Mouse (Mus musculus): Measurements from ENCODE around the gene Ankrd45. TPM values are rescaled to one million over a fixed set of nuclear protein-coding genes. Genes with fewer than 3 reads are reported as not detected.

The Ankrd45 gene
- total and polyA plus RNA-seq, 3 experiments = 0.23 TPM; not detected in 2

GRCm38 (mm10) chr1:161199856-161200255 is 57.4 kb downstream of the Ankrd45 start:
- no peak for DNase-seq (ENCODE audit: extremely low read depth)
- Histone ChIP-seq H3K4me3 (replicated peaks in 1 of 3; ENCODE audit: low read depth in 2 of 3, low read length in 2 of 3, poor library complexity in 1 of 3) (no peak overlapping the region), H3K36me3 (replicated peaks in 1 of 2; ENCODE audit: control insufficient read depth in 1 of 2, insufficient read depth in 1 of 2, low read length in 1 of 2) (no peaks in the 10 kb centered on the region), H3K9ac (ENCODE audit: insufficient read depth, low read depth) (no peak overlapping the region), H3K27ac (ENCODE audit: insufficient read depth, low read depth) (no peak overlapping the region), H3K4me2 (ENCODE audit: insufficient read depth, low read depth, poor library complexity, severe bottlenecking) (no peak overlapping the region), H3K79me2 (replicated peaks; ENCODE audit: control insufficient read depth, extremely low read depth, insufficient read depth, poor library complexity, severe bottlenecking) (no peaks in the 10 kb centered on the region), H3K27me3 (replicated peaks) (no peaks in the 10 kb centered on the region), H3K9me3 (replicated peaks; ENCODE audit: low read length) (no peaks in the 10 kb centered on the region), H3K4me1 (ENCODE audit: control insufficient read depth in 1 of 2, insufficient read depth in 2 of 2) (peaks cover 2 to 11% of the 10 kb centered on the region in 2 experiments; a peak in 2 of 4 replicates)
- TF ChIP-seq E2F4 (IDR thresholded peaks at IDR 0.05; ENCODE audit: insufficient replicate concordance, low read depth, low read length) (no peak), NELFE (IDR thresholded peaks at IDR 0.05; ENCODE audit: low read depth, low read length) (no peak), MAX (IDR thresholded peaks at IDR 0.05; ENCODE audit: low read length) (no peak), RAD21 (IDR thresholded peaks at IDR 0.05; ENCODE audit: low read depth, low read length) (no peak), GABPA (IDR thresholded peaks at IDR 0.05; ENCODE audit: insufficient replicate concordance, low read depth, low read length) (no peak), POLR2A (IDR thresholded peaks at IDR 0.05; ENCODE audit: low read depth, low read length) (no peak), ZC3H11A (IDR thresholded peaks at IDR 0.05; ENCODE audit: low read depth, low read length) (no peak)
- dilution Hi-C loops (cut with MboI; ENCODE audit: extremely low pct_ligation_motif_present, extremely low pct_unique_long_range_greater_than_20kb, low sequenced_read_pairs) (no loop called here), in situ Hi-C loops (cut with MboI; ENCODE audit: low pct_ligation_motif_present, low pct_unique_long_range_greater_than_20kb, low sequenced_read_pairs) (loop anchor here (25.0 kb wide), 2 partner anchors 263 to 338 kb away; no protein-coding TSS in a partner anchor)

GRCm38 (mm10) chr1:161214465-161214864 is 72.0 kb downstream of the Ankrd45 start:
- Histone ChIP-seq H3K4me1 (ENCODE audit: control insufficient read depth in 1 of 2, insufficient read depth in 2 of 2) (no peaks in the 10 kb centered on the region), H3K9ac (ENCODE audit: insufficient read depth, low read depth) (no peak overlapping the region), H3K27me3 (replicated peaks) (no peaks in the 10 kb centered on the region), H3K27ac (ENCODE audit: insufficient read depth, low read depth) (no peak overlapping the region), H3K4me2 (ENCODE audit: insufficient read depth, low read depth, poor library complexity, severe bottlenecking) (no peak overlapping the region), H3K9me3 (replicated peaks; ENCODE audit: low read length) (no peaks in the 10 kb centered on the region), H3K79me2 (replicated peaks; ENCODE audit: control insufficient read depth, extremely low read depth, insufficient read depth, poor library complexity, severe bottlenecking) (no peaks in the 10 kb centered on the region), H3K4me3 (replicated peaks in 1 of 3; ENCODE audit: low read depth in 2 of 3, low read length in 2 of 3, poor library complexity in 1 of 3) (no peak overlapping the region), H3K36me3 (replicated peaks in 1 of 2; ENCODE audit: control insufficient read depth in 1 of 2, insufficient read depth in 1 of 2, low read length in 1 of 2) (no peaks in the 10 kb centered on the region)
- in situ Hi-C loops (cut with MboI; ENCODE audit: low pct_ligation_motif_present, low pct_unique_long_range_greater_than_20kb, low sequenced_read_pairs) (no loop called here), dilution Hi-C loops (cut with MboI; ENCODE audit: extremely low pct_ligation_motif_present, extremely low pct_unique_long_range_greater_than_20kb, low sequenced_read_pairs) (no loop called here)
- DNase-seq (ENCODE audit: extremely low read depth) = peak; percentile 51
- TF ChIP-seq JUND (conservative IDR thresholded peaks at IDR 0.05; ENCODE audit: low read depth, low read length) (0 out of 2 replicates have a peak, but pooled peaks have one; percentile 27), TBP (conservative IDR thresholded peaks at IDR 0.05; ENCODE audit: low read depth, low read length) (no peak), HCFC1 (IDR thresholded peaks at IDR 0.05; ENCODE audit: low read depth, low read length) (no peak), NRF1 (IDR thresholded peaks at IDR 0.05; ENCODE audit: low read depth, low read length) (no peak), ZKSCAN1 (IDR thresholded peaks at IDR 0.05; ENCODE audit: borderline replicate concordance, low read depth, low read length) (no peak), SIN3A (IDR thresholded peaks at IDR 0.05; ENCODE audit: low read length) (no peak), CTCF (conservative IDR thresholded peaks at IDR 0.05 in 1 of 2, IDR thresholded peaks at IDR 0.05 in 1 of 2; ENCODE audit: low read depth in 2 of 2, low read length in 2 of 2) (peak; percentile 45 to 81), USF1 (IDR thresholded peaks at IDR 0.05; ENCODE audit: low read depth, low read length) (no peak), CHD2 (IDR thresholded peaks at IDR 0.05; ENCODE audit: low read length) (no peak), RCOR1 (conservative IDR thresholded peaks at IDR 0.05; ENCODE audit: low read depth, low read length) (no peak), TCF12 (IDR thresholded peaks at IDR 0.05; ENCODE audit: low read depth, low read length) (no peak), RAD21 (IDR thresholded peaks at IDR 0.05; ENCODE audit: low read depth, low read length) (peak; percentile 80), USF2 (conservative IDR thresholded peaks at IDR 0.05; ENCODE audit: low read depth, low read length) (no peak), IRF4 (IDR thresholded peaks at IDR 0.05; ENCODE audit: low read depth, low read length) (no peak), GABPA (IDR thresholded peaks at IDR 0.05; ENCODE audit: insufficient replicate concordance, low read depth, low read length) (no peak), MEF2A (IDR thresholded peaks at IDR 0.05; ENCODE audit: borderline replicate concordance, low read depth, low read length) (no peak), ELF1 (IDR thresholded peaks at IDR 0.05; ENCODE audit: low read depth, low read length) (no peak), ZMIZ1 (IDR thresholded peaks at IDR 0.05; ENCODE audit: low read depth, low read length) (no peak), CHD1 (IDR thresholded peaks at IDR 0.05; ENCODE audit: low read depth, low read length) (no peak), MYC (IDR thresholded peaks at IDR 0.05; ENCODE audit: low read depth, low read length) (peak; percentile 86), MAX (IDR thresholded peaks at IDR 0.05; ENCODE audit: low read length) (peak; percentile 87), SMC3 (IDR thresholded peaks at IDR 0.05; ENCODE audit: low read depth, low read length) (peak; percentile 85), KAT2A (IDR thresholded peaks at IDR 0.05; ENCODE audit: insufficient replicate concordance, low read length) (no peak), MXI1 (IDR thresholded peaks at IDR 0.05; ENCODE audit: low read depth, low read length) (no peak), E2F4 (IDR thresholded peaks at IDR 0.05; ENCODE audit: insufficient replicate concordance, low read depth, low read length) (no peak), ZNF384 (IDR thresholded peaks at IDR 0.05; ENCODE audit: low read depth, low read length) (no peak), POLR2AphosphoS2 (IDR thresholded peaks at IDR 0.05; ENCODE audit: low read depth, low read length) (no peak), BHLHE40 (IDR thresholded peaks at IDR 0.05; ENCODE audit: low read depth, low read length) (no peak), MAFK (IDR thresholded peaks at IDR 0.05; ENCODE audit: insufficient replicate concordance, low read length) (no peak), JUN (IDR thresholded peaks at IDR 0.05; ENCODE audit: insufficient read depth, low read depth, low read length) (no peak), PAX5 (IDR thresholded peaks at IDR 0.05; ENCODE audit: low read length) (no peak)

Data from CH12.LX (cell line).